Mouse (Mus musculus): ENCODE results near the gene Man1c1.
A peak's percentile ranks its signal among the peaks of the same experiment; 100 is the strongest.

Gene Man1c1

GRCm38 (mm10) chr4:134703835-134704546, at the start of gene Man1c1:
Gene Man1c1, minus strand, starts transcription at chr4:134704290.
- peak; percentile 96 for DNase-seq (ENCODE audit: low spot score)

DNA sequence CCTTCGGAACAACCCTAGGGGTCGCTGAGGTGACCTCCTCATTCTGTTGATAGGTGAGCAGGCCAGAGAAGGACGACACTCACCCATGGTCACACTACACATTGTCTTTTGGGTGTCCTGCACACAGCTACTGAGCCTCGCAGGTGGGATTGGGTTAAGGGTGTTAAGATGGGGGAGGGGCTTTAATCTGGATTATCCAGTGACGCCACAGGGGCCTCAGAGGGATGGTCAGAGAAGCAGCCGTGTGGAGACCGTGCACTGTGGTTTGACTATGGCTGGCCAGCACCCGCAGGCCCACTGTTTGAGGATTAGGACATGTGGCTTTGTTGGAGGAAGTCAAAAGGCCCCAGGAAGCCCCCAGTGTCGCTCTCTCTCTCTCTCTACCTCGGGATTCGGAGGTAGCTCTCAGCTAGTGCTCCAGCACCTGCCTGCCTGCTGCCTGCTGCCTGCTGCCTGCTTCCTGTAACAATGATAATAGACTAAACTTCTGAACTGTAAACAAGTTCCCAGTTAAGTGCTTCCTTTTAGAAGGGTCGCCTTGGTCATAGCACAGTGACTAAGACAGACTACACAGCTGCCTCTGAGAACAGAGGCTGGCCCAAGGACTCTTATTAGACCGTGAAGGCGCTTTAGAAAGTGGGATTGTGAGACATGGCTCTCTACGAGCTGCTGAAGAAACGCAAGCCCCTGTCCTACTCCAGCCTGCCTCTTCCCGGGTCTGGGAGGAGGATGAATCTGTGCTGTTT, 49.6 kb upstream of the Man1c1 start:
- no peak for DNase-seq (ENCODE audit: low spot score)

DNA sequence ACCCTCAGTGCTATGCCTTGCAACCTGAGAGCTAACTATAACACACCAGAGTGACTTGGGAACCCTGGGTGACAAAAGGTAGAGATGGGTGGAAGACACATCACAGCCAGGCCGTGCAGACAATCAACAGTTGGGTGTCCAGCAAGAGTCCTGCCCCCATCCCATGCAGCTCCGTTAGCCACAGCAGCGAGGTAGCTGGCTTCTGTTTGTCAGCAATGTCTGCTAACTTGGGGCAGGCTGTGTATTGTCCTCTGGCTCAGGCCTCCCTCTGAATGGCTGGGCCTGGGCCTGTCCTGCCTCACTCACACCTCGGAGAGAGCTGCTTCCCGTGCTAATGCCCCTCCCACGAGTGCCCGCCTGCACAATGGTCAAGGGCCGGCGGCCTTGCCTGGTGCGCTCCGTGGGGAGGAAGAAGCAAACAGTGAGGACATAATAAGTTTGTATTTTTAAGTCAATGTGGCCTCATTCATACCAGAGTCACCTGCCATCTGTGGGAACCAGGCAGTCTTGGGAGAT, 48.9 kb upstream of the Man1c1 start:
- no peak for DNase-seq (ENCODE audit: low spot score)

GRCm38 (mm10) chr4:134751682-134752380, 47.7 kb upstream of the Man1c1 start:
- no peak for DNase-seq (ENCODE audit: low spot score)

GRCm38 (mm10) chr4:134750825-134751224, 46.7 kb upstream of the Man1c1 start:
- DNase-seq (ENCODE audit: low spot score) = no peak

- DNase-seq (ENCODE audit: low spot score) = no peak
Observed at GRCm38 (mm10) chr4:134750263-134750662, 46.2 kb upstream of the Man1c1 start.

- DNase-seq (ENCODE audit: low spot score) = no peak
Observed at GRCm38 (mm10) chr4:134749301-134750030, 45.4 kb upstream of the Man1c1 start.

GRCm38 (mm10) chr4:134745900-134746661, 42.0 kb upstream of the Man1c1 start:
- DNase-seq (ENCODE audit: low spot score) = no peak

GRCm38 (mm10) chr4:134743881-134744633, 40.0 kb upstream of the Man1c1 start:
- no peak for DNase-seq (ENCODE audit: low spot score)

DNA sequence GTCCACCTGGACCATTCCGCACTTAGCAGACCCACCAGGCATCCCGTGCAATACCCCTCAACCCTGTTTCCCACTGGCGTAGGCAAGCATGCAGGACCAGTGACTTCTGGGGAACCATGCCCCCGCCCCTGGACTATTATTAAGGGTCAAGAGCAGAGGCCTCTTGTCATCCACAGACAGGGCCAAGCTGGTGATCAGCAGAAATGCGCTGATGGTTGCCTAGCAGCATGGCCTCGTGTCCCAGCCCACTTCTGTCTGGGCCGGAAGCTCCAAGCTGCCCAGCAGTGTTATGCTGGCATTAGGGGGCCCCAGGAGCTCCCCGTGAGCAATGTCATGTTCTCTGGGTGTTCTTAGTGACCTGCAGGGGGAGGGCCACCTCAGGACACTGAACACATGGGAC, 37.9 kb upstream of the Man1c1 start:
- no peak for DNase-seq (ENCODE audit: low spot score)

DNA sequence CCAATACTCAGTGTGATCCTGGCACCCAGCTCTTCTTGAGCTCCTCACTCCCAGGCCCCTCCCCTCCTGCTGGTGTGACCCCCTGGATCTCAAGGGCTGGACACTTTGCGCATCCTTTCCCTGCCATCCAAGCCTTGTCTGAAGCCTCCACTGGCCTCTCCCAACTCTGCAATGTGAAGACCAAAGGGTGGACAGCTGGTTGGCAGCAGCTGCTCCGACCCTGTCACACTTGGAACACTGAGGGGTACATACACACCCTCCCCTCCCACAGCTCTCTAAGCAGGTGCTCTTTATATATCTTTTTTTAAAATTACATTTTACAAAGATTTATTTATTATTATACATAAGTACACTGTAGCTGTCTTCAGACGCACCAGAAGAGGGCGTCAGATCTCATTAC, 36.1 kb upstream of the Man1c1 start:
- DNase-seq (ENCODE audit: low spot score) = no peak

DNA sequence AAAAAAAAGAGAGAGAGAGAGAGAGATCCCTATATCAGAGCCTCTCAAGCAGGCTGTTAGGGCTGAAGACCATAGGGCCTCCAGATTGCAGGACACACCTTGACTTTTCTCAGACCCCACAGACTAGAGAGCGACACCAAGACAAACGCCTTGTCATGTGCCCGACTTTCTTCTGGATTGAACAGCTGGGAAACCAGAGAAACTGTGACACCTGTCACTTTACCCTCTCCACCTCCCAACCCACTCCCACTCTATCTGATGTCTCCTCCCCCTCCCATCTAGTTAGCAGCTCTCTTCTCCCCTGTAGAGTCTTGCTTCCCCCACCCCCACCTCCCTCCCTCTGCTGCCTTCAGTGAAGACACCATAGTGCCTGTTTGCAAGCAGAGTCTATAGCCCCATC, 35.4 kb upstream of the Man1c1 start:
- DNase-seq (ENCODE audit: low spot score) = no peak

- DNase-seq (ENCODE audit: low spot score) = no peak
Observed at GRCm38 (mm10) chr4:134737365-134737910, 33.3 kb upstream of the Man1c1 start.

DNA sequence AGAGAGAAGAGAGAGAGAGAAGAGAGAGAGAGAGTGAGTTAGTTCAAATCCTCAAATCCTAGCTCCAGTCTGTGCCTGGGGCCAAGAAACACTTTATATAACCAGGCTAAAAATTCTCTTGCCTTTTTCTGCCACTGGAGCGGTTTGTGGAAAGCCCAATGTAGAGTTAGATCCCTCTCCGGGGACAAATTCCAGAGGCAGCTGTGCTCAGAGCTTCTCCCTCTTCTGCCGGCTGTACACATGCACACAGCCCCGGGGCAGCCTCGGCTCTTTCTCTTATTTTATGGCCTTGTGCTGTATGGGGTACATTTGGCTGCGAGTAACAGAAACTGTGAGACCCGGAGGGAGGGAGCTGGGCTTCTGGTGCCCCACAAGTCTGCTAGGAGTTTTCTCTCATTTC, 32.1 kb upstream of the Man1c1 start:
- DNase-seq (ENCODE audit: low spot score) = no peak

DNA sequence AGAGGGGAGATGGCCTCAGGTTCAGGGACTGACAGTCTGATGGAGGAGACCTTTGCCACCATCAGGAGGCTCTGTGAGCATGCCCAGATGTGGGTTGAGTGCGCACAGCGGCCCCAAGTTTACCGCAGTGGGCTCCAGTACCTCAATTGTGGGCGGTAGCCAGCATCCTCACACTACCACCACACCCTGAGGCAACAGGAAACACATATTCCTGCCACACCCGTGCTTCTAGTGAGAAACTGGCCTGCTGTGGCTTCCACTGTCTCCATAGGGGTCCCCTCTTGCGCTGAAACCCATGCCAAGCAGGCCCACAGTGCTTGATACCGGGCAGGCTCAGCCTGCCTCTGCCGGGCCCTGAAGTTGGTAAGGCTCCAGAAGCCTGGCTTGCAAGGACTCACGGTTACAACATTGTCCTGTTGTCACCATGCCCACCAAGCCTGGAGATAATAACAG, 30.6 kb upstream of the Man1c1 start:
- no peak for DNase-seq (ENCODE audit: low spot score)

DNA sequence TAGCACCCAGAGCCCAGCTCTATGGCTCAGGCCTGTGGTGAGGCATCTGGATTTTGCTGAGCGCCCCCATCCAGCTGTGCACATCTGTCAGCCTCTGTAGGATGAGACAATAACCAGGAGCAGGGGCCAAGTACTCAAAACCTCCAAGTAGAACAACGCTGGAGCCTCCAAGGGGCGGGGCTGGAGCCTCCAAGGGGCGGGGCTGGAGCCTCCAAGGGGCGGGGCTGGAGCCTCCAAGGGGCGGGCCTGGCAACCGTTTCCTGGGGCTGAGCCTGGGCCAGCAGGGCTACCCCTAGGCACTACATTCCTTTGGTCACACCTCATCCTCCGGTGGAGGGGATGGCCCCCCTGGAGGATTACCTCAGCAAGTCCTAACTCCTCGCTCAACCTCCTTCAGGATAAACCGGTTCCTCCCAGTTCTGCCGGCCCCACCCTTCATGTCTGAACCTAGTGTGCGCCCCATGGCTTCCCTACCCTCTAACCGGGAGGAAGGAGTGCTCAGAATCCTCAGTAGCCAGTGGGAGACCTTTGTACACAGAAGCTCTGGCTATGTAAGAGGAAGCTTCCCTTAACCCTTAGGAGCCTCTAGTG, 30.0 kb upstream of the Man1c1 start:
- peak; percentile 39 for DNase-seq (ENCODE audit: low spot score)

- DNase-seq (ENCODE audit: low spot score) = no peak
Observed at GRCm38 (mm10) chr4:134733371-134733770, 29.3 kb upstream of the Man1c1 start.

DNA sequence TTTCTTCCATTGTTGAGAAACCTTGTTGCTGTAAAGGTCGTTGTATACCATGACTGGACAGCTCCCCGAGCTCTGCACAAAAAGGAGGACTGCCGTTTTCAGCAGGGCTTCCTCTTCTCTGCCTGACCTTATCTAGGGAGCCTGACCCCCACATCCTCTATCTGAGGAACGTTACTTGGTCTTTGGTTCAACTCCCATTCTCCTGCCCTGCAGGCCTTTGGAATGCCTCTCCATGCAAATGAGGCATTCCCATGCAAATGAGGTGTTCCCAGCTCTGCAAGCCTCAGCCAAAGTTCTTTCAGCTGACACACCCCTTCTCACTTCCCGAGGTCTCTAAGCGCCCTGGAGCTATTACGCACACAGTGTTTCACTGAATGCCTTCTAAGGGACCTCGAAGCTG, 26.0 kb upstream of the Man1c1 start:
- DNase-seq (ENCODE audit: low spot score) = no peak

DNA sequence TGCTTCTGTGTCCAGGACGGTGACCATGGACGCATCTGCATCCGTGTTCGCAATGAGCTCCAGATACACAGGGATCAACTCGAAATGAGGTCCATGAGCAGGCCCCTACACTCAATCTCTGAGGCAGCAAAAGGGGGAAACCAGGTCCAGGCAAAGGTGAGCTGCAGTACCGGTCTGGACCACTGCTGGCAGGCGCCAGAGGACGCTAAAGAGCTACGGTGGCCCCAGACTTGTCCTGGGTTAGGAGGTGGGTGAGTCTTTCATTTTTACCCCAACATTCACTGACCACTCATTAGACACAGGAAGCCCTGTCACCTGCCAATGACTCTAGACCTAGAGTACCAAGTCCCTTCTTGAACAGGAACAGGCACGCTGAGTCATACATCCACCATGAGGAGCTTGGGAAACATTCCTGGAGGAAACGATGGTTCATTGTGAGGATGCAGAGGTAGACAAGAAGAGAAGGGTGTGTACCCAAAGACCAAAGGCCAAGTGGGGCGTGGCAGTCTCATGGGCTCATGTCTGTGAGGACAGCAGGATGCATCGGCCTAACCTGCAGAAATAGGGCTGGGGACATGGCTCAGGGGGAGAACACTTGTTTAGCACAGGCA, 21.8 kb upstream of the Man1c1 start:
- DNase-seq (ENCODE audit: low spot score) = no peak

Data from urinary bladder, postnatal 10 days (tissue).